Mouse (Mus musculus) forebrain, embryonic 16.5 days (tissue): ENCODE results near the gene Nedd9. TPM values are rescaled to one million over a fixed set of nuclear protein-coding genes. Genes with fewer than 3 reads are reported as not detected.

Experiments
- ATAC-seq: fragments of 200-750 bp; cut with Nextera tagmentation; 2 replicates; pipeline ENCODE4 v1.8.0; 2017; ENCODE audit warnings: mild to moderate bottlenecking, moderate library complexity
- H3K27ac ChIP-seq: fragments of 300-500 bp; sonication (generic); 2 replicates; pipeline ENCODE4 v1.5.1; 2014; ENCODE audit warnings: low read length, control low read depth
- H3K27me3 ChIP-seq: fragments of 300-500 bp; sonication (generic); replicated peaks from 2 replicates; pipeline ENCODE4 v1.6.1; 2014; ENCODE audit warnings: low read length; ENCODE audit not compliant: control insufficient read depth, insufficient read depth
- H3K36me3 ChIP-seq: fragments of 300-500 bp; sonication (generic); 2 replicates; pipeline ENCODE4 v1.6.1; 2014; ENCODE audit not compliant: control insufficient read depth, insufficient read depth
- H3K4me1 ChIP-seq: fragments of 300-500 bp; sonication (generic); replicated peaks from 2 replicates; pipeline ENCODE4 v1.6.1; 2014; ENCODE audit warnings: low read length; ENCODE audit not compliant: control insufficient read depth, insufficient read depth
- H3K4me2 ChIP-seq: fragments of 300-500 bp; sonication (generic); 2 replicates; pipeline ENCODE4 v1.6.1; 2014; ENCODE audit warnings: mild to moderate bottlenecking, low read length, control low read depth
- H3K4me3 ChIP-seq: fragments of 300-500 bp; sonication (generic); replicated peaks from 2 replicates; pipeline ENCODE4 v1.5.1; 2014; ENCODE audit warnings: mild to moderate bottlenecking, low read length, control low read depth
- H3K9ac ChIP-seq: fragments of 300-500 bp; sonication (generic); replicated peaks from 2 replicates; pipeline ENCODE4 v1.6.1; 2014; ENCODE audit warnings: low read depth, low read length, control low read depth
- H3K9me3 ChIP-seq: fragments of 300-500 bp; sonication (generic); 2 replicates; pipeline ENCODE4 v1.6.1; 2016; ENCODE audit warnings: low read length; ENCODE audit not compliant: control insufficient read depth
- WGBS: fragments of 180-500 bp; shearing (Covaris S2); extraction: QIAGEN DNeasy Blood & Tissue Kit; methylation state at CpG from one replicate; pipeline ENCODE4 v1.1.7; 2014; 5-methylcytosine and 5-hydroxymethylcytosine counted together
- polyA plus RNA-seq: library from polyadenylated mRNA; unstranded; fragments of >200 nt; fragmentation: Nextera tagmentation; extraction: Ambion mirVana; gene quantifications from 2 replicates; pipeline ENCODE4 v1.2.1, GENCODE M21; 2015

Gene Nedd9
- polyA plus RNA-seq, 1 experiment from 2014 or later = 23.0 TPM

- Histone ChIP-seq H3K9ac (no peak overlapping the region), H3K27me3 (no peaks in the 10 kb centered on the region), H3K4me1 (no peaks in the 10 kb centered on the region), H3K4me2 (no peak overlapping the region), H3K27ac (no peak overlapping the region), H3K4me3 (no peak overlapping the region), H3K36me3 (no peaks in the 10 kb centered on the region), H3K9me3 (no peaks in the 10 kb centered on the region)
- no peak for ATAC-seq
- WGBS = 88% methylated on average over 13 of the region's 13 CpGs
These were observed 76.7 kb downstream of the Nedd9 start for GRCm38 (mm10) chr13:41410191-41411074.

GRCm38 (mm10) chr13:41409291-41409690 is 77.9 kb downstream of the Nedd9 start:
- no peaks in the 10 kb centered on the region for H3K27me3 ChIP-seq
- H3K36me3 ChIP-seq = no peaks in the 10 kb centered on the region
- H3K4me2 ChIP-seq = no peak overlapping the region
- ATAC-seq = no peak
- H3K4me3 ChIP-seq = no peak overlapping the region
- no peak overlapping the region for H3K9ac ChIP-seq
- 97% methylated on average over 3 of the region's 3 CpGs for WGBS
- H3K27ac ChIP-seq = no peak overlapping the region
- H3K9me3 ChIP-seq = no peaks in the 10 kb centered on the region
- H3K4me1 ChIP-seq = no peaks in the 10 kb centered on the region

GRCm38 (mm10) chr13:41408374-41408952 is 78.7 kb downstream of the Nedd9 start:
- H3K27ac ChIP-seq = no peak overlapping the region
- no peaks in the 10 kb centered on the region for H3K27me3 ChIP-seq
- no peak overlapping the region for H3K4me3 ChIP-seq
- H3K9me3 ChIP-seq = no peaks in the 10 kb centered on the region
- H3K36me3 ChIP-seq = no peaks in the 10 kb centered on the region
- no peaks in the 10 kb centered on the region for H3K4me1 ChIP-seq
- 83% methylated on average over 10 of the region's 10 CpGs for WGBS
- no peak overlapping the region for H3K9ac ChIP-seq
- no peak overlapping the region for H3K4me2 ChIP-seq
- no peak for ATAC-seq

- no peaks in the 10 kb centered on the region for H3K4me1 ChIP-seq
- no peak overlapping the region for H3K27ac ChIP-seq
- WGBS = 95% methylated on average over 5 of the region's 5 CpGs
- no peaks in the 10 kb centered on the region for H3K9me3 ChIP-seq
- H3K4me3 ChIP-seq = no peak overlapping the region
- H3K4me2 ChIP-seq = no peak overlapping the region
- no peak overlapping the region for H3K9ac ChIP-seq
- no peaks in the 10 kb centered on the region for H3K36me3 ChIP-seq
- no peaks in the 10 kb centered on the region for H3K27me3 ChIP-seq
- ATAC-seq = no peak
These were observed 82.2 kb downstream of the Nedd9 start for GRCm38 (mm10) chr13:41405009-41405408.

GRCm38 (mm10) chr13:41403838-41404237 is 83.3 kb downstream of the Nedd9 start:
- no peak overlapping the region for H3K27ac ChIP-seq
- H3K4me1 ChIP-seq = no peaks in the 10 kb centered on the region
- H3K27me3 ChIP-seq = no peaks in the 10 kb centered on the region
- WGBS = 83% methylated on average over 6 of the region's 6 CpGs
- no peaks in the 10 kb centered on the region for H3K36me3 ChIP-seq
- no peak overlapping the region for H3K4me2 ChIP-seq
- H3K9me3 ChIP-seq = no peaks in the 10 kb centered on the region
- no peak for ATAC-seq
- no peak overlapping the region for H3K9ac ChIP-seq
- no peak overlapping the region for H3K4me3 ChIP-seq

- H3K4me1 ChIP-seq = no peaks in the 10 kb centered on the region
- no peaks in the 10 kb centered on the region for H3K27me3 ChIP-seq
- no peaks in the 10 kb centered on the region for H3K9me3 ChIP-seq
- no peak overlapping the region for H3K9ac ChIP-seq
- no peak overlapping the region for H3K4me3 ChIP-seq
- no peaks in the 10 kb centered on the region for H3K36me3 ChIP-seq
- H3K27ac ChIP-seq = no peak overlapping the region
- ATAC-seq = no peak
- no peak overlapping the region for H3K4me2 ChIP-seq
- 64% methylated on average over 6 of the region's 6 CpGs for WGBS
These were observed 84.6 kb downstream of the Nedd9 start for GRCm38 (mm10) chr13:41402441-41403003.

GRCm38 (mm10) chr13:41401775-41402174 is 85.4 kb downstream of the Nedd9 start:
- no peaks in the 10 kb centered on the region for H3K27me3 ChIP-seq
- H3K4me1 ChIP-seq = no peaks in the 10 kb centered on the region
- H3K36me3 ChIP-seq = no peaks in the 10 kb centered on the region
- no peak overlapping the region for H3K4me2 ChIP-seq
- no peak overlapping the region for H3K4me3 ChIP-seq
- no peak for ATAC-seq
- H3K9me3 ChIP-seq = no peaks in the 10 kb centered on the region
- WGBS = 65% methylated on average over 5 of the region's 6 CpGs
- H3K9ac ChIP-seq = no peak overlapping the region
- no peak overlapping the region for H3K27ac ChIP-seq

GRCm38 (mm10) chr13:41400289-41400688 is 86.9 kb downstream of the Nedd9 start:
- Histone ChIP-seq H3K9ac (no peak overlapping the region), H3K27me3 (no peaks in the 10 kb centered on the region), H3K4me2 (no peak overlapping the region), H3K36me3 (no peaks in the 10 kb centered on the region), H3K27ac (no peak overlapping the region), H3K4me1 (no peaks in the 10 kb centered on the region), H3K9me3 (no peaks in the 10 kb centered on the region), H3K4me3 (no peak overlapping the region)
- no peak for ATAC-seq
- WGBS = 75% methylated on average over 3 of the region's 3 CpGs

GRCm38 (mm10) chr13:41392191-41392590 is 95.0 kb downstream of the Nedd9 start:
- 86% methylated on average over 2 of the region's 2 CpGs for WGBS
- Histone ChIP-seq H3K36me3 (no peaks in the 10 kb centered on the region), H3K9me3 (no peaks in the 10 kb centered on the region), H3K4me3 (no peak overlapping the region), H3K4me1 (no peaks in the 10 kb centered on the region), H3K27me3 (no peaks in the 10 kb centered on the region), H3K27ac (no peak overlapping the region), H3K4me2 (no peak overlapping the region), H3K9ac (no peak overlapping the region)
- no peak for ATAC-seq
